Mouse (Mus musculus) monocyte, adult 2 months (primary cell): ENCODE measurements around the gene Smpdl3b.

Source experiments
- DNase-seq, 2 experiments: peaks; one replicate each; pipeline ENCODE4 v3.0.0; 2022; ENCODE audit warnings: low spot score in 2 of 2, low read depth in 1 of 2

The Smpdl3b gene

DNA sequence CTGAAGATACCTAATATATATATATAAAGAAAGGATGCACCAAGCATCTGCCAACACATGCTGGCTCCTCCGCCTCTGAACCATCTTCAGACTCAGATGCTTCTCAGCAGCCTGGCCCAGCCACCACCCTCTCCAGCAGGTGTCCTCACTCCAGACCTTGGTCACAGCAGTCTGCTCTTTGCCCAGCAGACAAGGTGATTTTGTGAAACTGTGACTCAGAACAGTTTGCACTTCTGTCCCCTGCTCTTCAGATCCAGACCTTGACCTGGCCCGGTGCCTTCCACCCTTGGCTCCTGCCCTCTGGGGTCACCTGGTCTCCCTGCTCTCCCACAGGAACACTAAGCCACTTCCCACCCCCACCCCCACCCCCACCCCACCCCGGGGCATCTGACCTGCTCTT, 21.2 kb downstream of the Smpdl3b start:
- DNase-seq = no peak

GRCm38 (mm10) chr4:132735389-132735788, 21.7 kb downstream of the Smpdl3b start:
- DNase-seq = no peak

DNA sequence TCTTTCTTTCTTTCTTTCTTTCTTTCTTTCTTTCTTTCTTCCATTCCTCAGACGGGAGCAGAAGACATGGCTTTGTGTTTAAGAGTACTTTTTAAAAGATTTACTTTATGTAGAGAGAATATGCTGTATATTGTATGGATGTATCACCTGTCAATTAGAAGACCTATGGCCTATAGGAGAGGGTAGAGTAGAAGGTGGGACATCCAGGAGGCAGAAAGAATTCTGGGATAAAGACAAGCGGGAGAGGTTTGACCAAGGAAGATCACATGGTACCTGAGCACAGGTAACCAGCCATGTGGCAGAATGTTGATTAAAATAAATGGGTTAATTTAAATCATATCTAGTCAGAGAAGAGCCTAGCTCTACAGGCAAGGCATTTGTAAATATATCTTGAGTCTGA, 22.3 kb downstream of the Smpdl3b start:
- no peak for DNase-seq

DNA sequence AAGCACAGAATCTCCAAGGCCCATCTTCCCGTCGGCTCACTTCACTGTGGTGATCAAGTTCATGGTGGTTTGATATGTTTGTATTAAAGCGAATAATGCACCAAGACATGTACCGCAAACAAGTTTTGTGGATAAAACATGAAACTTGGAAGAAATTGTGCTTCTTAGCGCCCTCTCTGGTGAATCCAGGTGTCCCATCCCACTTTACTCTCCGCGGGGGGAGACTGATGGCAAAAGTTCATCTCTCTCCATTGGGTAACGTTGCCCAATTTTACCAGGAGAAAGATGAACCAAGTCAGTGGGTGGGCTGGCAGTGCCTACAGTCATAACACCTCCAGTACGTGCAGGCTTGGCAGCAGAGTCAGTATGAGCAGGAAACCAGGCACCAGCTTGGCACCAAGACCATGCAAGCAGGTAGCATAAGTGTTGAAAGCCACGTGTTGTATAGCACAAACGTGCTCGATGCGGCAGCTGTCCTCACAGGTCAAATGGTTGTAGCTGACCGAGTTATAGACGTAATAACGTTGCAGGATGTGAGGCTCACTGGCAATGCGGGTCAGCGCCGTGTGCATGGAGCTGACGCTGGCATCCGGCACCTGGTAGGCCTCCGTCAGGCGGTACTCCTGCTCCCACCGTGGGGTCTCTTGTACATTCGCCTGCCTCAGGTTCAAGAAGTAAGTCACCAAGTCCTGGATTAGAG, 23.8 kb downstream of the Smpdl3b start:
- DNase-seq = no peak

GRCm38 (mm10) chr4:132732148-132732684, 24.8 kb downstream of the Smpdl3b start, which contains the start of gene Xkr8:
Gene Xkr8 (minus strand): TSS chr4:132732546.
- peak; percentile 67 to 83 for DNase-seq

- no peak for DNase-seq
Measured at GRCm38 (mm10) chr4:132731616-132732015, 25.4 kb downstream of the Smpdl3b start.

- no peak for DNase-seq
Measured at GRCm38 (mm10) chr4:132728233-132728632, 28.8 kb downstream of the Smpdl3b start.

DNA sequence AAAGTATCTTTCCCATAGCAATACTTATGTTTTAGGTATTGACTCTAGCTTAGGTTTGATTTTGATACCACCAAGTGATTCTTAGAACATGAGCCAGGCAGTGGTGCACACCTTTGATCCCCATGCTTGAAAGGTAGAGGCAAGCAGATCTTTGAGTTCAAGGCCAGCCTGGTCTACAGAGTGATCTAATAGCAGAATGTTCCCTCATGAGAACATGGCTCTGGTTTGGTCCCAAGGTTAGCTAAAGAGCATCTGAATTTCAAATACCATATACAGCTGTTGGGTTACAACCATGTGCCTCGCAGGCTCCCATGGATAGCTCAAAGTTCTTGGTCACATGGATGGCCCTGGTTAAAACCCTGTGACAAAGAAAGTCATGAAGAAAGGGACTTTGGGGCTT, 38.8 kb downstream of the Smpdl3b start:
- DNase-seq = no peak

GRCm38 (mm10) chr4:132713181-132713580, 43.9 kb downstream of the Smpdl3b start:
- DNase-seq = no peak

- DNase-seq = no peak
Measured at GRCm38 (mm10) chr4:132706885-132707284, 50.2 kb downstream of the Smpdl3b start.

GRCm38 (mm10) chr4:132702076-132702475, 55.0 kb downstream of the Smpdl3b start:
- no peak for DNase-seq

- no peak for DNase-seq
Measured at GRCm38 (mm10) chr4:132693366-132693765, 63.7 kb downstream of the Smpdl3b start.

- DNase-seq = no peak
Measured at GRCm38 (mm10) chr4:132689634-132690033, 67.4 kb downstream of the Smpdl3b start.
